Mouse (Mus musculus) naive thymus-derived CD4-positive, alpha-beta T cell, adult 2 months (primary cell): ENCODE data around the gene Fam198b.

Experiments used
- DNase-seq: peaks from one replicate; pipeline ENCODE4 v3.0.0-alpha.2; 2011; ENCODE audit warnings: low read depth

Gene Fam198b

GRCm38 (mm10) chr3:79884305-79884704, at the start of gene Fam198b:
Fam198b (plus strand) TSS chr3:79884533.
- no peak for DNase-seq

GRCm38 (mm10) chr3:79838751-79839150, 45.6 kb upstream of the Fam198b start:
- no peak for DNase-seq

GRCm38 (mm10) chr3:79841475-79841874, 42.9 kb upstream of the Fam198b start:
- DNase-seq = no peak

GRCm38 (mm10) chr3:79842165-79842564, 42.2 kb upstream of the Fam198b start:
- peak; percentile 90 for DNase-seq

GRCm38 (mm10) chr3:79842616-79843016, 41.7 kb upstream of the Fam198b start:
- peak; percentile 86 for DNase-seq

- DNase-seq = peak; percentile 53
These were observed 40.3 kb upstream of the Fam198b start for GRCm38 (mm10) chr3:79843999-79844398.

- DNase-seq = no peak
These were observed 37.7 kb upstream of the Fam198b start for GRCm38 (mm10) chr3:79846633-79847032.

- DNase-seq = no peak
These were observed 35.5 kb upstream of the Fam198b start for GRCm38 (mm10) chr3:79848841-79849240.

- DNase-seq = no peak
These were observed 34.7 kb upstream of the Fam198b start for GRCm38 (mm10) chr3:79849621-79850020.

- no peak for DNase-seq
These were observed 33.7 kb upstream of the Fam198b start for GRCm38 (mm10) chr3:79850656-79851055.

GRCm38 (mm10) chr3:79852108-79852507, 32.2 kb upstream of the Fam198b start:
- DNase-seq = no peak

- no peak for DNase-seq
These were observed 31.6 kb upstream of the Fam198b start, which contains the start of gene Tmem144 for GRCm38 (mm10) chr3:79852654-79853166. Tmem144 (minus strand) TSS chr3:79852773.

- DNase-seq = no peak
These were observed 26.6 kb upstream of the Fam198b start for GRCm38 (mm10) chr3:79857780-79858179.

GRCm38 (mm10) chr3:79858221-79858620, 26.1 kb upstream of the Fam198b start:
- no peak for DNase-seq

GRCm38 (mm10) chr3:79864824-79865223, 19.5 kb upstream of the Fam198b start:
- DNase-seq = no peak

GRCm38 (mm10) chr3:79866089-79866488, 18.2 kb upstream of the Fam198b start:
- no peak for DNase-seq

- no peak for DNase-seq
These were observed 17.8 kb upstream of the Fam198b start for GRCm38 (mm10) chr3:79866526-79866925.

GRCm38 (mm10) chr3:79867121-79867709, 17.1 kb upstream of the Fam198b start:
- no peak for DNase-seq

- no peak for DNase-seq
These were observed 8.9 kb upstream of the Fam198b start for GRCm38 (mm10) chr3:79875471-79875870.

- DNase-seq = no peak
These were observed 6.0 kb upstream of the Fam198b start for GRCm38 (mm10) chr3:79878350-79878749.

GRCm38 (mm10) chr3:79879246-79879645, 5.1 kb upstream of the Fam198b start:
- no peak for DNase-seq

- DNase-seq = no peak
These were observed 2.7 kb upstream of the Fam198b start for GRCm38 (mm10) chr3:79881645-79882044.

- DNase-seq = peak; percentile 57
These were observed 1.2 kb upstream of the Fam198b start for GRCm38 (mm10) chr3:79883092-79883491.

GRCm38 (mm10) chr3:79884761-79885189, 442 bp downstream of the Fam198b start:
- no peak for DNase-seq
